Mouse (Mus musculus) stomach, embryonic 16.5 days (tissue): ENCODE measurements around the gene Hipk4. TPM values are rescaled to one million over a fixed set of nuclear protein-coding genes. Genes with fewer than 3 reads are reported as not detected.

Experiments
- ATAC-seq: fragments of 200-750 bp; cut with Nextera tagmentation; 2 replicates; pipeline ENCODE4 v1.8.0; 2017; ENCODE audit warnings: moderate number of reproducible peaks, moderate TSS enrichment; ENCODE audit not compliant: insufficient read depth, low FRiP score
- H3K27ac ChIP-seq: fragments of 300-500 bp; sonication (generic); 2 replicates; pipeline ENCODE4 v1.5.1; 2014; ENCODE audit warnings: low read length
- H3K27me3 ChIP-seq: fragments of 300-500 bp; sonication (generic); 2 replicates; pipeline ENCODE4 v1.6.1; 2014; ENCODE audit warnings: low read length, control low read depth, mixed read lengths; ENCODE audit not compliant: control insufficient read depth, insufficient read depth
- H3K36me3 ChIP-seq: fragments of 300-500 bp; sonication (generic); 2 replicates; pipeline ENCODE4 v1.6.1; 2014; ENCODE audit warnings: low read length; ENCODE audit not compliant: control insufficient read depth, insufficient read depth
- H3K4me1 ChIP-seq: fragments of 300-500 bp; sonication (generic); 2 replicates; pipeline ENCODE4 v1.6.1; 2014; ENCODE audit warnings: low read length, control low read depth, mixed read lengths; ENCODE audit not compliant: control insufficient read depth, insufficient read depth
- H3K4me2 ChIP-seq: fragments of 300-500 bp; sonication (generic); 2 replicates; pipeline ENCODE4 v1.6.1; 2014; ENCODE audit warnings: low read depth, low read length, mixed read lengths
- H3K4me3 ChIP-seq: fragments of 300-500 bp; sonication (generic); replicated peaks from 2 replicates; pipeline ENCODE4 v1.5.1; 2014; ENCODE audit warnings: mild to moderate bottlenecking, low read length
- H3K9ac ChIP-seq: fragments of 300-500 bp; sonication (generic); 2 replicates; pipeline ENCODE4 v1.6.1; 2014; ENCODE audit warnings: low read length
- H3K9me3 ChIP-seq: fragments of 300-500 bp; sonication (generic); replicated peaks from 2 replicates; pipeline ENCODE4 v1.6.1; 2016; ENCODE audit warnings: low read length, control low read depth; ENCODE audit not compliant: control insufficient read depth
- WGBS: fragments of 180-500 bp; shearing (Covaris S2); extraction: QIAGEN DNeasy Blood & Tissue Kit; methylation state at CpG from one replicate; pipeline ENCODE4 v1.1.7; 2014; 5-methylcytosine and 5-hydroxymethylcytosine counted together
- polyA plus RNA-seq: library from polyadenylated mRNA; unstranded; fragments of >200 nt; fragmentation: Nextera tagmentation; extraction: Ambion mirVana; gene quantifications from 2 replicates; pipeline ENCODE4 v1.2.1, GENCODE M21; 2015

Gene Hipk4
- polyA plus RNA-seq, 1 experiment from 2014 or later: 0.79 TPM

DNA sequence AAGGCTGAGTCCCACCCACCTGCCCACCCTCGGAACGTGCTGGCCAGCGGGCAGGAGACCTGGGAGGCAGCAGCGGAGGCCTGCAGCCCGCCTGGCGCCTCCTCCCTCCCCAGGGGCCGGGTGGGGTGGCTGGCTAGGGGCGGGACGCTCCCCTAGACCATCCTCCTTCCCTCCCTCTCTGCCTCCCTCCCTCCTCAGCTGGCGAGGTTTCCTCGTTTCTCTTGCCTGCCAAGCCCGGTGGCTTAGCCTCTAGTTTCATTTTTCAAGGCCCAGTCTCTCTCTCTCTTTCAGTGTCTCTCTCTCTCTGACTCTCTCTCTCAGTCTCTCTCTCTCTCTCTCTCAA is 41.5 kb upstream of the Hipk4 start:
- peak overlapping the region; percentile 90 for H3K27ac ChIP-seq
- H3K9me3 ChIP-seq: no peaks in the 10 kb centered on the region
- H3K27me3 ChIP-seq: no peaks in the 10 kb centered on the region
- H3K4me2 ChIP-seq: peak overlapping the region; percentile 64
- peaks cover 26% of the 10 kb centered on the region for H3K4me1 ChIP-seq
- peak overlapping the region; percentile 41 for H3K4me3 ChIP-seq
- ATAC-seq: peak; percentile 98
- H3K9ac ChIP-seq: peak overlapping the region; percentile 75
- H3K36me3 ChIP-seq: peaks cover 5% of the 10 kb centered on the region
- 0% methylated on average over 6 of the region's 12 CpGs for WGBS

DNA sequence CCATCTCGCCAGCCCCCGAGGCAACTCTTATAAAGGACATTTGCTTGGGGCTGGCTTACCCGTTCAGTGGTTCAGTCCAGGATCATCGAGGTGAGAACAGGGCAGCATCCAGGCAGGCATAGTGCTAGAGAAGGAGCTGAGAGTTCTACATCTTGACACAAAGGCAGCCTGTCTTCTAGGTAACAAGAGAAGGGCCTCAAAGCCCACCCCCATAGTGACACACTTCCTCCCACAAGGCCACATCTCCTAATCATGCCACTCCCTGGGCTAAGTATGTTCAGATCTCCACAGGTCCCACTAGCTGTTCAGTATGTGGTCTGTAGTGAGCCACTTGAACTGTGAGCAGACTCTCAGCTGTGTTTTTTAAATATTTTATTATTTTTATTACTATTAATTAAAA is 39.2 kb upstream of the Hipk4 start:
- peaks cover 23% of the 10 kb centered on the region for H3K4me1 ChIP-seq
- WGBS: 85% methylated on average over 4 of the region's 4 CpGs
- H3K4me3 ChIP-seq: no peak overlapping the region
- no peak overlapping the region for H3K4me2 ChIP-seq
- no peak for ATAC-seq
- no peaks in the 10 kb centered on the region for H3K27me3 ChIP-seq
- no peaks in the 10 kb centered on the region for H3K36me3 ChIP-seq
- no peaks in the 10 kb centered on the region for H3K9me3 ChIP-seq
- H3K9ac ChIP-seq: no peak overlapping the region
- no peak overlapping the region for H3K27ac ChIP-seq

- H3K27me3 ChIP-seq: no peaks in the 10 kb centered on the region
- no peaks in the 10 kb centered on the region for H3K9me3 ChIP-seq
- peak overlapping the region; percentile 99 for H3K27ac ChIP-seq
- peaks cover 32% of the 10 kb centered on the region for H3K4me1 ChIP-seq
- H3K36me3 ChIP-seq: no peaks in the 10 kb centered on the region; the same call in 1 of the 2 replicates
- peak overlapping the region; percentile 71 for H3K9ac ChIP-seq
- peak overlapping the region; percentile 92 for H3K4me2 ChIP-seq
- H3K4me3 ChIP-seq: peak overlapping the region; percentile 84
- WGBS: 3% methylated on average over 13 of the region's 13 CpGs
- ATAC-seq: no peak
Measured at GRCm38 (mm10) chr7:27486102-27486769, 36.8 kb upstream of the Hipk4 start.

- Histone ChIP-seq H3K9ac (peak within 1 kb of the TSS; percentile 93), H3K9me3 (no peaks in the 10 kb centered on the region), H3K4me1 (peaks cover 35% of the 10 kb centered on the region), H3K36me3 (no peaks in the 10 kb centered on the region; the same call in 1 of the 2 replicates), H3K4me3 (peak within 1 kb of the TSS; percentile 84), H3K4me2 (peak within 1 kb of the TSS; percentile 92), H3K27me3 (no peaks in the 10 kb centered on the region), H3K27ac (peak within 1 kb of the TSS; percentile 99)
- peak; percentile 93 for ATAC-seq
- under 1% methylated on average over 77 of the region's 80 CpGs for WGBS
Measured at GRCm38 (mm10) chr7:27486770-27487697, 36.0 kb upstream of the Hipk4 start, which contains the start of gene Sertad1. TSS of gene Sertad1 (plus strand) at chr7:27486910.

DNA sequence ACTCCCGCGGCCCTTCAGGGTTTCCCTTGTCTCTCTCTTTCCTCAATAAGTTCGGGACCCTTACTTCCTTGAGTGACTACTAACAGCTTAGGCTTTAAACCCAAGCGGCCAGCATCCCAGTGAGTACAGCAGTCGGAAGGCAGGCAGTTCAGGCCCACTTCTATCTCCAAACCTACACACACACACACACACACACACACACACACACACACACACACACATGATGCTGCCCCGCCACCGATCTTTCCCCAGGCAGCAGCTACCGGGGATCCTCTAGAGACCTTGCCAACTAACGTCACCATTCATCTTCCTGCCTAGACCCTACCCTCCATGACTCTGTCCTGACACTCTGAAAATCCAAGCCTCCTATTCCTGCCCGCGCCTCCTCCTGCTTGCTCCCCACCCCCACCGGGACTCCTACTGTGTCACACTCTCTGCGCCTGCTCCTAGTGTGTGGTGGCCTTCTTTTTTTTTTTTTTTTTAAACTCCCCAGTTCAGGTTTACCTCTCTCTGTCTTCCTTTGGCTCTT is 35.3 kb upstream of the Hipk4 start:
- Histone ChIP-seq H3K27me3 (no peaks in the 10 kb centered on the region), H3K9me3 (no peaks in the 10 kb centered on the region), H3K9ac (peak overlapping the region; percentile 93), H3K27ac (peak overlapping the region; percentile 99), H3K4me1 (peaks cover 30% of the 10 kb centered on the region), H3K4me2 (peak overlapping the region; percentile 92), H3K36me3 (no peaks in the 10 kb centered on the region; the same call in 1 of the 2 replicates), H3K4me3 (peak overlapping the region; percentile 84)
- 3% methylated on average over 13 of the region's 13 CpGs for WGBS
- no peak for ATAC-seq

DNA sequence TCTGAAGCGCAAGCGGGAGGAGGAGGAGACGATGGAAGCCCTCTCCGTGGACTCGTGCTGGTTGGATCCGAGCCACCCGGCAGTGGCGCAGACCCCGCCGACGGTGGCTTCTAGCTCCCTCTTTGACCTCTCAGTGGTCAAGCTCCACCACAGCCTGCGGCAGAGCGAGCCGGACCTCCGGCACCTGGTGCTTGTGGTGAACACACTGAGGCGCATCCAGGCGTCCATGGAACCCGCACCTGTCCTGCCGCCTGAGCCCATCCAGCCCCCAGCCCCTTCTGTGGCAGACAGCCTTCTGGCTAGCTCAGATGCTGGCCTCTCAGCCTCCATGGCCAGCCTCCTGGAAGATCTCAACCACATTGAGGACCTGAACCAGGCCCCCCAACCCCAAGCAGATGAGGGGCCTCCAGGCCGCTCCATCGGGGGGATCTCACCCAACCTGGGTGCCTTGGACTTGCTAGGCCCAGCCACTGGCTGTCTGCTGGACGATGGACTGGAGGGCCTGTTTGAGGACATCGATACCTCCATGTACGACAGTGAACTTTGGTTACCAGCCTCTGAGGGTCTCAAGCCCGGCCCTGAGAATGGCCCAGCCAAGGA is 33.7 kb upstream of the Hipk4 start:
- no peak for ATAC-seq
- H3K27me3 ChIP-seq: no peaks in the 10 kb centered on the region
- no peak overlapping the region for H3K4me2 ChIP-seq
- peaks cover 30% of the 10 kb centered on the region for H3K4me1 ChIP-seq
- H3K9ac ChIP-seq: peak overlapping the region; percentile 69; the same call in 1 of the 2 replicates
- no peaks in the 10 kb centered on the region; the same call in 1 of the 2 replicates for H3K36me3 ChIP-seq
- WGBS: 91% methylated on average over 25 of the region's 25 CpGs
- no peak overlapping the region for H3K4me3 ChIP-seq
- peak overlapping the region; percentile 97; the same call in 1 of the 2 replicates for H3K27ac ChIP-seq
- H3K9me3 ChIP-seq: no peaks in the 10 kb centered on the region

DNA sequence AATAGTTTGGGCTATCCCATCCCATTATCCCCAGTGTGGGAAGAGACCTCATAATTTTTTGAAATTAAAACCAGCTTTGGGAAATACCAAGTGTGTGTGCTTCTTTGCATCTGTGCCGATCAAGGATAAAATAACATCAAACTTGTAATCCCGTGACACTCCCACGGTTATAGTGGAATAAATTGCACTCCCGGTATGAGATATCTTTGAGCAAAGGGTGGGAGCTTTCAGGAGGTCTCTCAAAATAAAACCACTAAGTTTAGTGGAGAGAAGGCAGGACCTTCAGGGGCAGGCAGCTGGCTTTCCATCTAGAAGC is 32.9 kb upstream of the Hipk4 start:
- ATAC-seq: no peak
- H3K4me2 ChIP-seq: peak overlapping the region; percentile 47
- WGBS: 26% methylated on average over 4 of the region's 4 CpGs
- H3K4me3 ChIP-seq: peak overlapping the region; percentile 47
- no peaks in the 10 kb centered on the region for H3K9me3 ChIP-seq
- H3K4me1 ChIP-seq: peaks cover 30% of the 10 kb centered on the region
- H3K36me3 ChIP-seq: no peaks in the 10 kb centered on the region; the same call in 1 of the 2 replicates
- peak overlapping the region; percentile 69 for H3K9ac ChIP-seq
- no peaks in the 10 kb centered on the region for H3K27me3 ChIP-seq
- peak overlapping the region; percentile 97 for H3K27ac ChIP-seq

DNA sequence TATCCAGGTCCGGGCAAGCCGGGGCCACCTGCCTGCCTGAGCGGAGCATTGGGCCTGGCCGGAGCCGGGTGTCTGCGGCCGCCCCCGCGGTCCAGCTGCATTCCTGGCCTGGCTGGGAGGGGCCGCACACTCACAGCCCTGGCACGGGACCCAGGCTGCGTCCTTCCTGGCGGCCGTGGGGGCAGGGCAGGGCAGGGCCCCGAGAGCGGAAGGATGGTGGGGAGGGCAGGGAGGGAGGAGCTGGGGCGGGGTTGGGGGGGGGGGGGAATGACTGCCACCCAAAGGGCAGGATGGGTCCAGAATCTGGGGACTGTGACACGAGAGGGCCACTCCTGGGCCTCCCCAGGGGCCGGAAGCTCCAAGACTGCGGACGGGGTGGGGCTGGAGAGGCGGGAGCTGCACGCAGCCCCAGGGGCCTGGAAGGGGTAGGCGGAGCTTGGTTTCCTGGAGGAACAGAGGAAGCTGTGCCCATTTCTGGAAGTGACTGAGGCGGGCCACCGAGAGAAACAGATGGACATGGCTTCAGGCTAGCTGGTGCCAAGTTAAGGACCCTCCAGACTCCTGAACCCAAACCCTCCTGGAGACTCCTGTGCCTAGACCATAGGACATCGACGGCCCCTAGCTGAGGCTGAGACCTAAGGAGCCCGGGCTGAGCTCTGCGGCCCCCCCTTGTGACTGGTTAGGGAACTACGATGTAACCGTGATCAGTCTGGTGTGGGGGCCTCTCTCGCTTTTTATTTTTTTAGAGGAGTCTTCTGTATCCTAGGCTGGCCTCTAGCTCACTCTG is 32.3 kb upstream of the Hipk4 start:
- peak overlapping the region; percentile 69 for H3K9ac ChIP-seq
- ATAC-seq: peak; percentile 84
- H3K4me1 ChIP-seq: peaks cover 30% of the 10 kb centered on the region
- peak overlapping the region; percentile 47 for H3K4me2 ChIP-seq
- H3K36me3 ChIP-seq: no peaks in the 10 kb centered on the region; the same call in 1 of the 2 replicates
- peak overlapping the region; percentile 97 for H3K27ac ChIP-seq
- peak overlapping the region; percentile 47 for H3K4me3 ChIP-seq
- no peaks in the 10 kb centered on the region for H3K27me3 ChIP-seq
- H3K9me3 ChIP-seq: no peaks in the 10 kb centered on the region
- WGBS: under 1% methylated on average over 30 of the region's 33 CpGs
